Mouse (Mus musculus) brain, embryonic 14.5 days (tissue): ENCODE measurements around the gene Olfr1371.

Experiments
- CTCF ChIP-seq: fragments of 200-500 bp; IDR thresholded peaks from 2 replicates; pipeline ENCODE4 v1.5.1; 2012; ENCODE audit warnings: inconsistent platforms, mild to moderate bottlenecking, moderate library complexity, borderline replicate concordance; ENCODE audit not compliant: insufficient read depth, insufficient read length; ENCODE audit errors: extremely low read depth
- POLR2A ChIP-seq: fragments of 200-500 bp; IDR thresholded peaks from 2 replicates; pipeline ENCODE4 v1.6.1; 2012; ENCODE audit warnings: mild to moderate bottlenecking, inconsistent platforms, borderline replicate concordance; ENCODE audit not compliant: poor library complexity, insufficient read depth, insufficient read length, severe bottlenecking; ENCODE audit errors: extremely low read depth

DNA sequence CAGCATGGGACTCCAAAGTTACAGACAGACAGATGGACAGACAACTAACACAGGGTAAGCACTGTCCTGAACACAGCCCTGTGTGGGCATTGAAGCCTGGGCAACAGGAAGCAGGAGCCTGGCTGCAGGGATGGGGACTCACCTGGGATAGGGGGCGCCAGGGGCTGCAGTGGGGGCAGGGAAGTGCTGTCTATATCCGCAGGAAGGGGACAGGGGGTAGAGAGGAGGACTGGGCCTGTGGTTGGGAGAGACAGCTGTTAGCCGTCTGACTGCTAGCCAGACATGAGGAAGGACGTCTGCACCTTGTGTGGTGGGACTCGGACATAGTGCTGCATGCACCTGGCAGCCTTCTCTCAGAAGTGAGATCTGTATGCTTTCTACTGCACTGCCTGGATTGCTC lies 44.9 kb upstream of the Olfr1371 start:
- TF ChIP-seq POLR2A: no peak
- TF ChIP-seq CTCF: no peak
